Mouse (Mus musculus): ENCODE measurements at regions not wholly inside any gene's neighbourhood (a gene's known extent, or its start where the extent isn't known, plus 50 kb on each side); places are given as distances from the start of the nearest gene placed in this dataset.

DNA sequence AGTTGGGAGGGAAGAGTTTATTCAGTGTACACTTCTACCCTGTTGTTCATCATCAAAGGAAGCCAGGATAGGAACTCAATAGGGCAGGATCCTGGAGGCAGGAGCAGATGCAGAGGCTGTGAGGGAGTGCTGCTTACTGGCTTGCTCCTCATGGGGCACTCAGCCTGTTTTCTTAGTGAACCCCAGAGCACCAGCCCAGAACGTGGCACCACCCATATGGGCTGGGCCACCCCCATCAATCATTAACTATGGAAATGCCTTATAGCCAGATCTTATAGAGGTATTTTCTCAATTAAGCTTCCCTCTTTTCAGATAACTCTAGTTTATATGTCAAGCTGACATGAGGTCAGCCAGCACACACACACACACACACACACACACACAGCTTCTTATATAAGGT is 103.6 kb upstream of the Aldh1b1 start:
- no peaks in the 10 kb centered on the region for H3K4me1 ChIP-seq (ENCODE audit: control insufficient read depth, insufficient read depth, low read length)
- no peaks in the 10 kb centered on the region for H3K36me3 ChIP-seq (ENCODE audit: control insufficient read depth, insufficient read depth, low read length)
- no peak overlapping the region for H3K9ac ChIP-seq (replicated peaks; ENCODE audit: low read depth, low read length)
- no peak overlapping the region for H3K4me3 ChIP-seq (ENCODE audit: low read depth, low read length)
- no peak overlapping the region for H3K27ac ChIP-seq (ENCODE audit: low read length)
- no peak overlapping the region for H3K4me2 ChIP-seq (replicated peaks; ENCODE audit: low read depth, low read length)
- 30% methylated on average over 1 of the region's 1 CpGs for WGBS
- no peaks in the 10 kb centered on the region for H3K27me3 ChIP-seq (ENCODE audit: control insufficient read depth, insufficient read depth, low read length)
- no peak for ATAC-seq (ENCODE audit: insufficient number of reproducible peaks, insufficient read depth, low FRiP score, low read depth)
- H3K9me3 ChIP-seq (ENCODE audit: control insufficient read depth, low read depth, low read length), result no peaks in the 10 kb centered on the region

DNA sequence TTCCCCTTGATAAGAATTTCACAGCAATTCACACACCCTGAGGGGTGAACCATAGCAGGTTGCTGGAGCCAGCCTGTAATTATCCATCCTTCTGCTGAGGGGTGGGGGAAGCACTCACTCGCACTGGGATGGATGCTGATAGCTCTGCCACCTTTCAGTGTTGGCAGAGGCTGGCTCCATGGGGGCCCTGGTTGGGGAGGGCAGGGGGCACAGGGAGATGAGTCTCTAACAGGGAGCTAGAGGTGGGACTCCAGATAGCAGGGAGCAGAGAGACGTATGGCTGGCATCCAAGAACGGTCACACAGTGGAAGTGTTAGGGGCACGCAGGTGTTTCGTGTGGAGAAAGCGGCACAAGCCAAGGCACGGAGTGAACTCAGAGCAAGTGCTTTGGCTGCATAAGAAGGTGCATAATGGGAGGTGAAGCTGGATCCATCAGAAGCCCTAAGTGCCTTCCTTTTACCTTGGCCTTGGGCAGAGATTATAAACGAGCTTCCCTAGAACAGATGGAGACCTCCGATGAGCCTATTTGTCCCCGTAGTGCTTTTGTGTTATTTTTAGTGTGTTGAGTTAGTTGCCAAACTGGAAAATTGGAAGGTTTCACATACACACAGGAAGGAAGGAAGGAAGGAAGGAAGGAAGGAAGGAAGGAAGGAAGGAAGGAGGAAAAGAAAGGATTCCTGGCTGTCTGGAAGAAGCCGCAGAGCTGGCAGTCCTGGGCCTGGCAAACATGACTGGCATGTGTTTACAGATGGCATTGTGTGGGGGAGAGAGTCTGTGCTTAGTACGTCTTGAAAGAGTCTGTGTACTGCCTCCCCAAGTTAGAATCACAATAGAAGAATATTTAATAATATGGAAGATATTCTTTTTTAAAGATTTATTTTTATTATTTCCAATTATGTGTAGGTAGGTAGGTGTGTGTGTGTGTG is 108.6 kb upstream of the Aldh1b1 start:
- no peak for ATAC-seq (ENCODE audit: insufficient number of reproducible peaks, insufficient read depth, low FRiP score, low read depth)
- Histone ChIP-seq H3K27ac (ENCODE audit: low read length) (no peak overlapping the region), H3K36me3 (ENCODE audit: control insufficient read depth, insufficient read depth, low read length) (no peaks in the 10 kb centered on the region), H3K9ac (replicated peaks; ENCODE audit: low read depth, low read length) (no peak overlapping the region), H3K4me2 (replicated peaks; ENCODE audit: low read depth, low read length) (no peak overlapping the region), H3K9me3 (ENCODE audit: control insufficient read depth, low read depth, low read length) (no peaks in the 10 kb centered on the region), H3K27me3 (ENCODE audit: control insufficient read depth, insufficient read depth, low read length) (no peaks in the 10 kb centered on the region), H3K4me1 (ENCODE audit: control insufficient read depth, insufficient read depth, low read length) (no peaks in the 10 kb centered on the region), H3K4me3 (ENCODE audit: low read depth, low read length) (no peak overlapping the region)
- WGBS, result 63% methylated on average over 12 of the region's 12 CpGs

DNA sequence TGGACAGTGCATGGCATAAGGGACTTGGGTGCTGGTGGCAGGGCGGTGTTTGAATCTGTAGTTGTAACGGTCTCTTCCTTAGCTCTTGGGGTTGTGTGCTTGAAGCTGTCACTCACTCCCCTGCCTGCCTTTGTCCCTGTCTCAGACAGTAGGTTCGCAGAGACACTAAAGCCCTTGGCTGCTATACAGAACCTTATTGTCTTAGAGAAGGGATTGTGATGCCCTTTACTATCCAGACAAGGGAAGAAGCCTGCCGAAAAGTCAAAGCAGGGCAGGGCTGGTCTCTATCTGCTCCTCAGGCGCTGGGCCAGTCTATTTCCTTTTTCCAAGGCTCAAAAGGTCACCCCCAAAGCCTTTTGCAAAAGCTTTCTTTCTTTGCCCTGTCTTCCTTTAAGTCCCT is 109.2 kb upstream of the Aldh1b1 start:
- no peak for ATAC-seq (ENCODE audit: insufficient number of reproducible peaks, insufficient read depth, low FRiP score, low read depth)
- WGBS, result 52% methylated on average over 5 of the region's 5 CpGs
- no peaks in the 10 kb centered on the region for H3K27me3 ChIP-seq (ENCODE audit: control insufficient read depth, insufficient read depth, low read length)

DNA sequence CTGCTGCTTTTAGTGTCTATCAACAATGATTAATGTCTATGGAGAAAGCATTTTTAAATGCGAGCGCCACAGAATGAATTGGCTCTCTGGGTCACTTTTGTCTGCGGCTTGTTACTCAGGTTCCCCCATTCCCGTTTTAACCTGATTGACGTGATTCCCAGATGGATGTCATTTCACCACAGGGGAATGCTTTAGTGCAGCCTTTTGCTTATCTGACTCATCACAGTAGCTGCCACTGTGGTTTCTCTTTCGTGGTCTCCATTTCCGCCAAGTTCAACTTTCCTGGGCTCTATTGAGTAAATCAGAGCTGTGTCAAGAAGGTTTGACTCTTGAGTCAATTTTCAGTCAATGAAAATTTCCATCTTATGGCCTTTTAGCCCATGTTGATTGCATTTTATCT is 110.6 kb upstream of the Aldh1b1 start:
- Histone ChIP-seq H3K9ac (replicated peaks; ENCODE audit: low read depth, low read length) (no peak overlapping the region), H3K27ac (ENCODE audit: low read length) (no peak overlapping the region), H3K4me2 (replicated peaks; ENCODE audit: low read depth, low read length) (no peak overlapping the region), H3K36me3 (ENCODE audit: control insufficient read depth, insufficient read depth, low read length) (no peaks in the 10 kb centered on the region), H3K27me3 (ENCODE audit: control insufficient read depth, insufficient read depth, low read length) (no peaks in the 10 kb centered on the region), H3K9me3 (ENCODE audit: control insufficient read depth, low read depth, low read length) (no peaks in the 10 kb centered on the region), H3K4me1 (ENCODE audit: control insufficient read depth, insufficient read depth, low read length) (no peaks in the 10 kb centered on the region), H3K4me3 (ENCODE audit: low read depth, low read length) (no peak overlapping the region)
- ATAC-seq (ENCODE audit: insufficient number of reproducible peaks, insufficient read depth, low FRiP score, low read depth), result no peak
- 58% methylated on average over 7 of the region's 7 CpGs for whole genome bisulfite sequencing

More for the DNA sequence above, 109.2 kb upstream of the Aldh1b1 start:
- Histone ChIP-seq H3K27ac (ENCODE audit: low read length) (no peak overlapping the region), H3K4me2 (replicated peaks; ENCODE audit: low read depth, low read length) (no peak overlapping the region), H3K9me3 (ENCODE audit: control insufficient read depth, low read depth, low read length) (no peaks in the 10 kb centered on the region), H3K4me3 (ENCODE audit: low read depth, low read length) (no peak overlapping the region), H3K9ac (replicated peaks; ENCODE audit: low read depth, low read length) (no peak overlapping the region), H3K36me3 (ENCODE audit: control insufficient read depth, insufficient read depth, low read length) (no peaks in the 10 kb centered on the region), H3K4me1 (ENCODE audit: control insufficient read depth, insufficient read depth, low read length) (no peaks in the 10 kb centered on the region)

DNA sequence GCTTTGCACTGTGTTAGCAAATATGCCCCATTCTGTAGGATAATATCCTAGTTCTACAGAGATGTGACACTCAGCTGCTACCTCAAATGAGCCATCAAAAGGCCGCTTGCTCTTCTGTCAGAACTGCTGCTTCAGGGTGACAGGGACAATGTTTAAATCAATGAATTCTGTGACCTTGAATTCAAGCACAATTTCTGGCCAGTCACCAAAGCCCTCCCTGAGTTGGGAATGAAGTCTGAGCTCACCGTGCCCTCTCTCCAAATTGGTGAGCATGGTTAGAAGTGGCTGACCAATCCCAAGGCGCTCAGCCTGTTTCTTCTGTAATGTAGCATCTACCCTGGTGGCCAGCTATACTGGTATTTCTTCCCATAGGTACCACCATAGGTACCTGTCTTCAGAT is 113.8 kb upstream of the Aldh1b1 start:
- 85% methylated on average over 3 of the region's 3 CpGs for WGBS
- no peaks in the 10 kb centered on the region for H3K27me3 ChIP-seq (ENCODE audit: control insufficient read depth, insufficient read depth, low read length)
- H3K4me1 ChIP-seq (ENCODE audit: control insufficient read depth, insufficient read depth, low read length), result no peaks in the 10 kb centered on the region
- H3K9me3 ChIP-seq (ENCODE audit: control insufficient read depth, low read depth, low read length), result no peaks in the 10 kb centered on the region
- no peaks in the 10 kb centered on the region for H3K36me3 ChIP-seq (ENCODE audit: control insufficient read depth, insufficient read depth, low read length)
- H3K9ac ChIP-seq (replicated peaks; ENCODE audit: low read depth, low read length), result no peak overlapping the region
- H3K27ac ChIP-seq (ENCODE audit: low read length), result no peak overlapping the region
- no peak overlapping the region for H3K4me2 ChIP-seq (replicated peaks; ENCODE audit: low read depth, low read length)
- no peak for ATAC-seq (ENCODE audit: insufficient number of reproducible peaks, insufficient read depth, low FRiP score, low read depth)
- no peak overlapping the region for H3K4me3 ChIP-seq (ENCODE audit: low read depth, low read length)

DNA sequence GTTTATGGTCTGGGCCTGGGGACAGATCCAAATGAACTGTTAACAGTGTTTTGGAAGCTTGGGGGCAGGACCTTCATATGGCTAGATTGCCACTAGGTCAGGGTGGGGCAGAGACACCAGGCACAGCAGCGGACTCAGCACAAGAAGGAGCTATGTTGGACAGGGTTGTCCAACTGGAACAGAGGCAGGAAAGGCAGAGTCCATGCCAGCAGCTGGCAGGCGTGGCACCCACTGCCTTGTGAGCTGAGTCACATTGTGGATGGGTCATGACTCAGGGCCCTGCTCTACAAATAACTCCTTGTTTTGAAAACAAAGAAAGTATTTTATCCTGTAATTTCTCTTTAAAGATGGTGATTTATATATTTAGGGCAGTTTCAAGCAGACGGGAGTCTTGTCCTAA is 115.6 kb upstream of the Aldh1b1 start:
- H3K4me3 ChIP-seq (ENCODE audit: low read depth, low read length), result no peak overlapping the region
- no peak for ATAC-seq (ENCODE audit: insufficient number of reproducible peaks, insufficient read depth, low FRiP score, low read depth)
- no peaks in the 10 kb centered on the region for H3K9me3 ChIP-seq (ENCODE audit: control insufficient read depth, low read depth, low read length)
- no peaks in the 10 kb centered on the region for H3K36me3 ChIP-seq (ENCODE audit: control insufficient read depth, insufficient read depth, low read length)
- no peak overlapping the region for H3K9ac ChIP-seq (replicated peaks; ENCODE audit: low read depth, low read length)
- no peak overlapping the region for H3K27ac ChIP-seq (ENCODE audit: low read length)
- no peak overlapping the region for H3K4me2 ChIP-seq (replicated peaks; ENCODE audit: low read depth, low read length)
- H3K27me3 ChIP-seq (ENCODE audit: control insufficient read depth, insufficient read depth, low read length), result no peaks in the 10 kb centered on the region
- WGBS, result 71% methylated on average over 3 of the region's 3 CpGs
- no peaks in the 10 kb centered on the region for H3K4me1 ChIP-seq (ENCODE audit: control insufficient read depth, insufficient read depth, low read length)

DNA sequence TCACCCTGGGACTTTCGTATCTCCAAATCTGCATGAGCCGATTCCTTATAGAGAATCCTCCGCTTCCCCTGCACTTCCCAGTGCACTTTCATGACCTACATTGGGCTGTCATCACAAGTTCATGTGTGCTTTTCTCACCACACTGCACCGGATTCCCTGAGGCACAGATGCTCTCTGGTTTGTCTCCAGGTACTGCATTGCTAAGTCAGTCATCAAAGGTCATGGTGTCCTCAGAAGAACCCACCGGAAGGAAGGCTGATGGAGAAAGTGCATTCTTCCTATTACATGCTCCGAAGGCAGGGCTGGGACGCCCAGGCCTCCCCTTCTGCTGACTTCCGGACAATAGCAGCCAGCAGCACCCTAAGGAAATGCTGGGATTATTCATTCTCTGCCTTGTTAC is 116.1 kb upstream of the Aldh1b1 start:
- no peak overlapping the region for H3K9ac ChIP-seq (replicated peaks; ENCODE audit: low read depth, low read length)
- ATAC-seq (ENCODE audit: insufficient number of reproducible peaks, insufficient read depth, low FRiP score, low read depth), result no peak
- H3K4me1 ChIP-seq (ENCODE audit: control insufficient read depth, insufficient read depth, low read length), result no peaks in the 10 kb centered on the region
- H3K4me3 ChIP-seq (ENCODE audit: low read depth, low read length), result no peak overlapping the region
- no peaks in the 10 kb centered on the region for H3K27me3 ChIP-seq (ENCODE audit: control insufficient read depth, insufficient read depth, low read length)
- H3K4me2 ChIP-seq (replicated peaks; ENCODE audit: low read depth, low read length), result no peak overlapping the region
- H3K36me3 ChIP-seq (ENCODE audit: control insufficient read depth, insufficient read depth, low read length), result no peaks in the 10 kb centered on the region
- no peak overlapping the region for H3K27ac ChIP-seq (ENCODE audit: low read length)
- no peaks in the 10 kb centered on the region for H3K9me3 ChIP-seq (ENCODE audit: control insufficient read depth, low read depth, low read length)
- 85% methylated on average over 8 of the region's 8 CpGs for whole genome bisulfite sequencing

DNA sequence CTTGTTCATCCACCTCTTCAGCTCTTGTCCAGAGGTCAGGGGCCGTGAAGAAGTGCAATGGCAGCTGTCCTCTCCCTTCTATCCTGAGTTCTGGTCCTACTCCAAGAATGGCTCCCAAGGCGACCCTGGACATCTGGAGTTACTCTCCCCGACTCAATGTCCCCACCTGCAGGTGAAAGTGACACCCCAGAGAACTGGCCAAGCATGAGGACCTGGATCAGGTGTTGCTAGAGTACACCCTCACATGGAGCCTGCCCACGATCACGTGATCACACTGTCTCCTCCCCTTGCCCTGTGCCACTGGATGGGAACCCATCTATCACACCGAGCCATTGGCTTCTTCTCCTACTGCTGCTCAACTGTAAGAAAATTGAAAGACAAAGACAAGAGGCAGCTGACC is 122.7 kb upstream of the Aldh1b1 start:
- 0 out of 2 replicates have a peak, but pooled peaks have one; percentile 10 for ATAC-seq (ENCODE audit: insufficient number of reproducible peaks, insufficient read depth, low FRiP score, low read depth)
- no peaks in the 10 kb centered on the region for H3K27me3 ChIP-seq (ENCODE audit: control insufficient read depth, insufficient read depth, low read length)

DNA sequence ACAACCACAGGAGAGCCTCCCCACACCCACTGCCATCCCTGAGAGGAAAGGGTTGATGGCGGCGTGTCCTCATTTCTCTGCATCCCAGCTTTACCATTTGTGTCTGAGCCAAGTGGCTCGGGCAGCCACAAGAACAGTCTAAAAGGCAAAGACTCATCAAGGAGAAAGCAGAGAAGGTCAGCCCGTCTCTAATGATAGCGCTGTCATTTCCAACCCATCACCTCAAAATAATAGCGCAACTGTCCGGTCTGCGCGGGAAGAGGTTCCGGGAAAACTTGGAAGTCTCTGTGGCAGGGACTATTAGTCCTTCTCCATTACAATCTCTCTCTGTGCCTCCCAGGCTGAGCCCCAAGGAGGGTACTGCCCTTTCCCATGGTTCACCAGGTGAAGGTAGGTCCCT is 124.5 kb upstream of the Aldh1b1 start:
- Histone ChIP-seq H3K27ac (ENCODE audit: low read length) (no peak overlapping the region), H3K9ac (replicated peaks; ENCODE audit: low read depth, low read length) (no peak overlapping the region), H3K4me3 (ENCODE audit: low read depth, low read length) (no peak overlapping the region), H3K27me3 (ENCODE audit: control insufficient read depth, insufficient read depth, low read length) (no peaks in the 10 kb centered on the region), H3K4me1 (ENCODE audit: control insufficient read depth, insufficient read depth, low read length) (0 out of 2 replicates have a peak, but pooled peaks cover 4% of the 10 kb centered on the region), H3K4me2 (replicated peaks; ENCODE audit: low read depth, low read length) (no peak overlapping the region), H3K36me3 (ENCODE audit: control insufficient read depth, insufficient read depth, low read length) (no peaks in the 10 kb centered on the region), H3K9me3 (ENCODE audit: control insufficient read depth, low read depth, low read length) (no peaks in the 10 kb centered on the region)
- no peak for ATAC-seq (ENCODE audit: insufficient number of reproducible peaks, insufficient read depth, low FRiP score, low read depth)
- 89% methylated on average over 10 of the region's 10 CpGs for WGBS

More for the DNA sequence above, 122.7 kb upstream of the Aldh1b1 start:
- 0 out of 2 replicates have a peak, but pooled peaks cover 4% of the 10 kb centered on the region for H3K4me1 ChIP-seq (ENCODE audit: control insufficient read depth, insufficient read depth, low read length)
- no peak overlapping the region for H3K27ac ChIP-seq (ENCODE audit: low read length)
- H3K9ac ChIP-seq (replicated peaks; ENCODE audit: low read depth, low read length), result no peak overlapping the region
- no peak overlapping the region for H3K4me2 ChIP-seq (replicated peaks; ENCODE audit: low read depth, low read length)
- WGBS, result 70% methylated on average over 6 of the region's 6 CpGs
- no peaks in the 10 kb centered on the region for H3K9me3 ChIP-seq (ENCODE audit: control insufficient read depth, low read depth, low read length)
- H3K36me3 ChIP-seq (ENCODE audit: control insufficient read depth, insufficient read depth, low read length), result no peaks in the 10 kb centered on the region
- H3K4me3 ChIP-seq (ENCODE audit: low read depth, low read length), result no peak overlapping the region

Data from stomach, embryonic 14.5 days (tissue).